Mouse (Mus musculus) urinary bladder, postnatal 25 days (tissue): ENCODE measurements around the gene Polr2h.
A peak's percentile ranks its signal among the peaks of the same experiment; 100 is the strongest.
"Not testable (repeated sequence)": the region's sequence is repeated elsewhere in the genome, so short reads cannot be mapped to it uniquely, and the experiment has no call there.

Source experiments
- DNase-seq: peaks from one replicate; pipeline ENCODE4 v3.0.0; 2022; ENCODE audit warnings: low spot score

Gene Polr2h

DNA sequence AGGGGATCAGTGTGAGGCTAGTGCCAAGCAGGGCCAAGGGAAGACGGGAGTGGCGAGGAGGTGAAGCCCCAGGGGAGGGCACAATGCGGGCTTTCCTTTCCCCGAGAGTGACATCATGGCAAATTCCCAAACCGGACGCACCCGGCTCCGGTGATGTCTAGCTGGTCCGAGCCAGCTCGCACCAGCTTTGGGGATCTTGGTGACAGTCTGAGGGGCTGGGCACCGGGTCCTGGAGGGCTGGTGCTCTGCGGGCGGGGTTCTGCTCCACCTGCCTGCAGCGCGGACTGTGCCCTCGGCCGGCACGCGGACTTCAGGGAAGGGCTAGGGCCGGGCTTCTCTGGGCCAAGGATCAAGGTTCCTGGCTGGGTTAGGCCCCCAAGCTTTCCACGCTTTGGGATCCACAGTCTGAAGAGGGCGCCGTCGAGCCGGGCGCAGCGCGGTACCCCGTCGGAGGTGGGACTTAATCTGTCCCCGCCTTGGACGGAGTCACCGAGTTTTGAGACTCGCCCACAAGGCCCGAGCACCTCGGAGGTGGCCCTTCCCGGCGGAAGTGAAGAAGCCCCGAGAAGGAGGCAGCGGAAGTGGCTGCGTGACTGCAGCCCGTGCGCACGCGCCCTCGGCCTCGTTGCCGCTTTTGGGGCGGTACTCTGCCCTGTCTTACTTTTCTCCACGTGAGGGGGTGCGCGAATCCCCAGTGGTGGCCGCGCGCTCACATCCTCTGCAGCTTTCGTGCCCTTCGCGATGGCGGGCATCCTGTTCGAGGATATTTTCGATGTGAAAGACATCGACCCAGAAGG is at the start of gene Polr2h, which contains the start of gene Clcn2:
Gene Polr2h, plus strand, starts transcription at position 485 of the 797 bp plus-strand sequence.
Gene Clcn2, minus strand, starts transcription at position 566 of the 797 bp plus-strand sequence.
- DNase-seq = peak; percentile 96

DNA sequence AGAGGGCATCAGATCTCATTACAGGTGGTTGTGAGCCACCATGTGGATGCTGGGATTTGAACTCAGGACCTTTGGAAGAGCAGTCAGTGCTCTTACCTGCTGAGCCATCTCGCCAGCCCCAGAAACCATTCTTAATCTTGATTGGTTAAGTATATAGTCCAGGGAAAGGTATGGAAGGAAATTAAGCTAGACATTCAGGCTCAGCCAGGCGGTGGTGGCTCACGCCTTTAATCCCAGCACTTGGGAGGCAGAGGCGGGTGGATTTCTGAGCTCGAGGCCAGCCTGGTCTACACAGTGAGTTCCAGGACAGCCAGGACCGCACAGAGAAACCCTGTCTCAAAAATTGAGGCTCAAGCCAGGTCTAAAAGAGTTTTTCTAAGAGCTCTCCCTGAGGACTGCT is 49.5 kb upstream of the Polr2h start, which contains the start of gene Eif4g1:
Gene Eif4g1, plus strand, starts transcription at position 301 of the 400 bp plus-strand sequence.
- DNase-seq = not testable (repeated sequence)

DNA sequence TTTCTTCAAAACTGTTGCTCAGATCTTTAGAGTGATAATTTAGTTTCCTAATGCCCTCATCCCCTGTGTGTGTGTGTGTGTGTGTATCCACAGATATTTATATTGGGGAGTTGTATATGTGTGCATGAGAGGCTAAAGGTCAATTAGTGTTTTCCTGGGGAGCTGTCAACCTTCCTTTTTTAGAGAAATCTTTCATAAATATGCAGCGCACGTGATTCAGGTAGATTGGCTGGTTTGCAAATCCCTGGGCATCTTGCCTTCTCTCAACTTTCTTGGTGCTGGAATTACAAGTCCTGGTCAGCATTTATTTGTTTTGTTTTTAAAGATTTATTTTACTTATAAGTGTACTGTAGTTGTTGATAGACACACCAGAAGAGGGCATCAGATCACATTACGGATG is 47.2 kb upstream of the Polr2h start:
- no peak for DNase-seq

DNA sequence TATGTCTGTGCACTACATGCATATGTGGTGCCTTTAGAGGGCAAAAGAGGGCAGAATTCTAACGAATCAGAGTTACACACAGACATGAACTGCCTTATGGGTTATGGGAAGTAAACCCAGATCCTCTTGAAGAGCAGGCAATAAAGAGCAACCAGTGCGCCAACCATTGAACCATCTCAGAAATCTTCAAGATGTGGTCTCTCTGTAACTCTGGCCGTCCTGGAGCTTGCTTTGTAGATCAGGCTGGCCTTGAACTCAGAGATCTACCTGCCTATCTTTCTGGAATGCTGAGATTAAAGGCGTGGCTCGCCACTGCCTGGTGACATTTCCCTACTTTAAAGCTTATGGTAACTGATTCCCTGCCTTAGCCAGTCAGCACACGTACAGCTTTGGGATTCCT is 45.6 kb upstream of the Polr2h start:
- DNase-seq = no peak

DNA sequence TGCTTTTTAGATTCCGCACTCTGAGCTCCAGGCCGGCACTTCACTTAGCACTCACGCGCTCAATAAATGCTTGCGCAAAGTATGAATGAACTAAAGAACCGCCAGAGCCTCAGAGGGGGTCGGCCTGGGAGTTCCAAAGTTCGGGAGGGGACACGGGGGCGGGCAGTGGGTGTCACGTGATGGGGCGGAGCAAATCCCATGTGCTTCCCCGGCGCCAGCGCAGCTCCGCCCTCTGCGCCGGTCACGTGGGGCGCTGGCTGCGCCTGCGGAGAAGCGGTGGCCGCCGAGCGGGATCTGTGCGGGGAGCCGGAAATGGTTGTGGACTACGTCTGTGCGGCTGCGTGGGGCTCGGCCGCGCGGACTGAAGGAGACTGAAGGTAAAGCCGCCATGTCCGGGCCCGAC is 45.0 kb upstream of the Polr2h start:
- peak; percentile 95 for DNase-seq

DNA sequence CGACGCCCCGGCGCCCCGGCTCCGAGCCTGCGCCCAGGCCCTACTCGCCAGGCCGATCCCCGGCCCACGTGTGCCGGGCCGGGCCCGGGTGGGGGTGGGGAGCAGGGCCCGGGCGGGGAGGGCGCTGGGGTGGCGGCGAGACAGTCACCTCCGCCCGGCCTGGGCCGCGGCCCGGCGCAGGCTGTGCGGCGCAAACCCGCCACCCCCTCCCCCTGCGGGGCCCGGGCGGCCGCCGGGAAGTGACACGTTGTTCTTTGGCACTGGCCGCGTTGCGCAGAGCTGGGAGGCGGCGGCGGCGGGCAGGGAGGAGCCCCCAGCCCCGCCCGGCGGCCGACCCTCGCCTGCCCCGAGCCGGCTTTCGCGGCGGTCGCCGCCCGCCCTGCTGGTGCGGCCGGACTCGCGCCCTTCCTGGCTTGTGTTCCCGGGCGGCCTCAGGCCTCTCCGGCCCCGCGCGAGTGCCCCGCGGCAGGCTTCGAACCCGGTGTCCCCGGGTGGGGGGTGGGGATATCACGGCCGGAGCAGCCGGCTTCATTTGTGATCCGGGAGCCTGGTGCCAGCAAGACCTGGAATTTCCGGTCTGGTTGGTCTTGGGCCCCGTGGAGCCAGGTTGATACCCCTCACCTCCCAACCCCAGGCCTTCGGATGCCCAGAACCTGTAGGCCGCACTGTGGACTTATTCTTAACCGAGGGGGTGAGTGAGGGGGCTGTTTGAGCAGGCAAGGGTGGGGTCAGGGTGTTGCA is 44.3 kb upstream of the Polr2h start:
- DNase-seq = peak; percentile 62

DNA sequence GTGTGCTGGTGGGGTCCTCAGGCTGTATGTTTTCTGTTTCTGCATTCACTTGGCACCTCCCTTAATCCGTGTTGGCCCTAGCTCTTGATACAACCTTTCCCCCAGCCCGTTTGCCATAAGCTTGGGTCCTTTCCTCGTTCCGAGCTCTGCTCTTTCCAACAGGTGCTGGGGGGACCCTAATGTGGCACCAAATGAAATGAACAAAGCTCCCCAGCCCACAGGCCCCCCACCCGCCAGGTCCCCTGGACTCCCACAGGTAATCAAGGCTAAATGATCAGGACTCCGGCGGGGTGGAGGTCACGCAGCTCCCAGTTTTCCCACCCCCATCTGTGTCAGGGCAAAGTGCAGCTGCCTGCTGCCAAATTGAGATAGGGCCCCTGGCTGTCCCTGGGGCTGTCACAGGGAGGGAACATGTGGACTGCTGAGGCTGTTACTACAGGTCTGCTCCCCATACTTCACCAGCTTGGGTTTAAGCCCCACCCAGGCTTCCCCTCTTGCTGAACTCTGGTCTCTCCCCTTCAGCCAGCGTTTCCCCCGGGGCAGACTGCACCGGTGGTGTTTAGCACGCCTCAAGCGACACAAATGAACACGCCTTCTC is 43.7 kb upstream of the Polr2h start:
- DNase-seq = no peak

DNA sequence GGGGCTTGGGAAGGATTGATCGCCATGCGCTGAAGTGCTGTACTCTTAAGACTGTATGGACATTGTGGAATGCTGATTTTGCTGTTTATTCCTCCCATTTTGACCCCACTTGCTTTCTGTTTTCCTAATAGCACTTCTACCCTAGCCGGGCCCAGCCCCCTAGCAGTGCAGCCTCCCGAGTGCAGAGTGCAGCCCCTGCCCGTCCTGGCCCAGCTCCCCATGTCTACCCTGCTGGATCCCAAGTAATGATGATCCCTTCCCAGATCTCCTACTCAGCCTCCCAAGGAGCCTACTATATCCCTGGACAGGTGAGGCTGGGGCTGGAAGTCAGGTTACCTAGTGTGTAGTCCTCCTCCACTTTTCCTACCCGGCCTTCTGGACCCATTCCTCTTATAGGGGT is 42.3 kb upstream of the Polr2h start:
- no peak for DNase-seq

DNA sequence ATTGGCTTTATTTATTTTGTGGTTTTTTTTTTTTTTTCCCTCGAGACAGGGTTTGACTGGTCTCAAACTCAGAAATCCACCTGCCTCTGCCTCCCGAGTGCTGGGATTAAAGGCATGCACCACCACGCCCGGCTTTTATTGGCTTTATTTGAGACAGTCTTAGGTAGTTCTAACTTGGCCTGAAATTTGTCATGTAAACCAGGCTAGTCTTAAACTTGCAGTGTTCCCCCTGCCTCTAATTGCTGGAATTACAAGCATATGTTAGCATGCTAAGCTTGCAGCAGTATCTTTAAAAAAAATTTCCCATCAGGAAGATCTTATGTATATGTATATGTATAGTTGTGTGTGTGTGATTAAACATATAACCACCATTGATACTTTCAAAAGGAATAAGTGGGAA is 40.8 kb upstream of the Polr2h start:
- DNase-seq = no peak

DNA sequence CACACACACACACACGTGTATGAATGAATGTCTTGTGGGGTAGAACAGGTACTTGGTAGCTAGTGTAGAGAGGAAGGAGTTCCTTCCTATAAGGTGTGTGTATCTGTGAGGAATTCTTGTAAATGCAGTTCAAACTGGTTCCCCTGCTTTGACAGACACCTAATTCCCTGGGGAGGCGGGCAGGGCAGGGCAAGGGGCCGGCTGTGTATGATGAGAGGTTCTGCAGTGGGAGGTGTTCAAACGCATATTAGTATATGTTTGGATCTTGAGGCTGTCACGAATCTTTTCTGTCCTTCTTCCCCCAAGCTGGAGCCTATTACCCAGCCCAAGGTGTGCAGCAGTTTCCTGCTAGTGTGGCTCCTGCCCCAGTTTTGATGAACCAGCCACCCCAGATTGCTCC is 40.1 kb upstream of the Polr2h start:
- no peak for DNase-seq

DNA sequence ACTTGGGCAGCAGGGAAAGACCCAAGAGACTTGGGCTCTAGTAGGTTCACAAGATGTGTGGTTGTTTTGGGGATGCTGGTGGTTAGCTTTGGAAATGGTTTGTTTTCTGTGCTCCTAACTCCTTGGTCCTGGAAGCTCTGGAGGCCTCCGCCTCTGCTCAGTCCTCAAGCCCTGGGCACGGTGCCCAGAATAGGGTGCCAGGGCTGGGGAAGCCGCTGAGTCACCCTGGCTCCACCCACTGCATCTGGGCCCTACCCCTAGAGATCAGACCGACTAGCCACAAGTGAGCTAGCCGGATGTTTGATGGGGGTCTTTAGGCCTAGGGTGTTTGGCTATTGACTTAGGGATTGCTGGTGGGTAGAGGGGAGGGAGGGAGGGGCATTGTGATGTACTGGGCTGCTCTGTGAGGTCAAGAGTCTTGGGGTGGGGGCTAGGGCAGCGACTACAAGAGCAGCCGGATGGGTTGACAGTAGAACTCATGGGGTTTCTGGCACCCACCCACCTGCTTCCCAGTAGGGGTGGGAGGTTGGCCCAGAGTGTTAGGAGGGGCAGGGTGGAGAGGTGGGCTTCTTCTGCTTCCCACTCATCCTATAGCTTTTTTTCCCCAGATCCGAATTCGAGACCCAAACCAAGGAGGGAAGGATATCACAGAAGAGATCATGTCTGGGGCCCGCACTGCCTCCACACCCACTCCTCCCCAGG is 39.3 kb upstream of the Polr2h start:
- peak; percentile 88 for DNase-seq

DNA sequence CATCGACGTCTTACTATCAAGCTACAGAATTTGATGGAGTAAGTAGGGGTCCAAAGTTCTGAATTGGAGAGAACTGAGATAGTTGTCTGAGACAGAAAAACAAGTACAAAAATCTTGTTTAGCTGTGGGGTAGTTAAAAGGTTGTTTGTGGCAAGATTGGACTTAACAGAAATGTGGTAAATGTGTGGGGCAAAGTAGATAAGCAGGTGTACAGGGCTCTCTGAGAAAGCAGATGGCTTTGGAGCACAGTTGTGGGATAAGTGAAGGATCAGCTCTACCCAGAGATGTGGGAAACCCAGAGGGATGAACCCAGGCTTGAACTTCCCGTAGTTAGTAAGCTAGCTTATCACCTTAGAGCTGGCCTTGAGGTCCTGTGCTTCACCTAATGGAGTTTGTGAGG is 26.7 kb upstream of the Polr2h start:
- no peak for DNase-seq

DNA sequence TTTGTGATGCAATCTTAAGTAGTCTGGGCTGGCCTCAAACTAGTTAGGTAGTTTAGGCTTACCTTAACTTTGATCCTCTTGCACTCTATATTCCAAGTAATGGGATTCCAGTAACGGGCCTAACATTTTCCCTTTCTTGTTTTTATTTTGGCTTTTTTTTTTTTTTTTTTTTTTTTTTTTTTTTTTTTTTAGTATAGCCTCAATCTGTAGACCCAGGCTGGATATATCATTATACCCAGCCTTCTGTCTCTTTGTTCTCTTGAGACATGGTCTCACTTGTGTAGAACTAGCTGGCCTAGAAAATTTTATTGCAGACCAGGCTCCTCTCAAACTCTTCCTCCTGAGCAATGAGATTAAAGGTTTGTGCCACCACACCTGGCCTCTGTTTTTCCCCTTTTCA is 25.8 kb upstream of the Polr2h start:
- DNase-seq = no peak

DNA sequence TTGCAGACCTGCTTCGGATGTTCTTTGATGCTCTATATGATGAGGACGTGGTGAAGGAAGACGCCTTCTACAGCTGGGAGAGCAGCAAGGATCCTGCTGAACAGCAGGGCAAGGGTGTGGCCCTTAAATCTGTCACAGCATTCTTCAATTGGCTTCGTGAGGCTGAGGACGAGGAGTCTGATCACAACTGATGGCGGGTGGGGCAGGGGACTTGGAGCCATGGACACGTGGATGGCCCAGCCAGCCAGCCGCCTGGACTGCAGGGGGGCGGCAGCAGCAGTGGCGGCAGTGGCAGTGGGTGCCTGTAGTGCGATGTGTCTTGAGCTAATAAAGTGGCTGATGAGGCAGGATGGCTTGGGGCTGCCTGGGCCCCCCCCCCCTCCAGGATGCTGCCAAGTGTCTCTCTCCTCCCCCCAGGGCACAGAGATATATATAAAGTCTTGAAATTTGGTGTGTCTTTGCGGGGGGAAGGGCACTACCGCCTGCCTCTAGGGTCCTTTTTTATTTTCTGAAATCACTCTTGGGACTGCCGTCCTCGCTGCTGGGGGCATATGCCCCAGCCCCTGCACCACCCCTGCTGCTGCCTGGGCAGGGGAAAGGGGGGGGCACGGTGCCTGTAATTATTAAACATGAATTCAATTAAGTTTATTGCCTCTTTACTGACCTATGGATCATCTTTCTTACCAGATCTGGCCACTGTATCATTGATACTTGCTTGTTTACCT is 25.1 kb upstream of the Polr2h start:
- DNase-seq = no peak

DNA sequence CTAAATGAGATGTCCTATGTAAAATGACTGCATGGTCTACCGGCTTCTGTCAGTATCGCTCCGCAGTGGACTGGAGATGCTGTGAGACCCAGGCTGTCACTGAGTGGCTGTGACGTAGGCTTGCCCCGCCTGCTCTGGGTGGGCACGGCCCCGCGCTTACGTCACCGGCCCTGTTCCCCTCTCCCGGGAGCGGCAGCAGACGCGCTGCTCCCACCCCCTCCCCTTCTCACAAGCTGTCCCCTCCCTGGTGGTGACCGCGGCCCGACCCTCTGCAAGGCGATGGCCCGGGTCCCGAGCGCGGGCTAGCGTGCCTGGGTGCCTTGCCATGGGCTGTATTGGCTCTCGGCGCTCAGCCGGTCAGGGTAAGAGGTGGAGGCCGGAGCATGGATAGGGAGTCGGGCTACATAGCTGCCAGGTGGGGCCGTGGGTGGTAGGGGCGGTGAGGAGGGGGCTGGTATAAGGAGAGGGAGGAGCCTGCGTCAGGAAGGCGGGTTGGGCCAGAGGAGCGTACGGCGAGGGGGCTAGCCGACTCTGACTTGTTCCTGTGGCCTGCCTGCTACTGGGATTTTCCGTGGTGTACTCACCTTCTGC is 24.3 kb upstream of the Polr2h start, which contains the start of gene Fam131a:
Gene Fam131a, plus strand, starts transcription at position 131 of the 591 bp plus-strand sequence.
- peak; percentile 76 for DNase-seq

DNA sequence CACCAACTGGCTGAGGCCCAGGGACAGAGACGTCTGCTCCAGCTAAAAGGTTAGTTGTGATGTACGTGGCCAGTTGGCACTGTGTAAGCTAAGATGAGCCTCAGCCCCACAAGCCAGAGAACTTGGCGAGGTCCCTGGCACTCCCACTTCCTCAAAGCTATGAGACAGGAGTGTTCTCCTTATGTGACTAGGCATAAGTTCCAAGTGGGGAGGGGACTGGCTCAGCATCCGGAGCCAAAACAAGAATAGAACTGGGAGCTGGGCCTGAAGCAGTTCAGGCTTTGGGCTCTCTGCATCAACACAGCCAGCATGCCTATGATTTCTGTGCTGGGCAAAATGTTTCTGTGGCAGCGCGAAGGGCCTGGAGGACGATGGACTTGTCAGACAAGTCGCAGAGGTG is 22.7 kb upstream of the Polr2h start:
- DNase-seq = no peak

DNA sequence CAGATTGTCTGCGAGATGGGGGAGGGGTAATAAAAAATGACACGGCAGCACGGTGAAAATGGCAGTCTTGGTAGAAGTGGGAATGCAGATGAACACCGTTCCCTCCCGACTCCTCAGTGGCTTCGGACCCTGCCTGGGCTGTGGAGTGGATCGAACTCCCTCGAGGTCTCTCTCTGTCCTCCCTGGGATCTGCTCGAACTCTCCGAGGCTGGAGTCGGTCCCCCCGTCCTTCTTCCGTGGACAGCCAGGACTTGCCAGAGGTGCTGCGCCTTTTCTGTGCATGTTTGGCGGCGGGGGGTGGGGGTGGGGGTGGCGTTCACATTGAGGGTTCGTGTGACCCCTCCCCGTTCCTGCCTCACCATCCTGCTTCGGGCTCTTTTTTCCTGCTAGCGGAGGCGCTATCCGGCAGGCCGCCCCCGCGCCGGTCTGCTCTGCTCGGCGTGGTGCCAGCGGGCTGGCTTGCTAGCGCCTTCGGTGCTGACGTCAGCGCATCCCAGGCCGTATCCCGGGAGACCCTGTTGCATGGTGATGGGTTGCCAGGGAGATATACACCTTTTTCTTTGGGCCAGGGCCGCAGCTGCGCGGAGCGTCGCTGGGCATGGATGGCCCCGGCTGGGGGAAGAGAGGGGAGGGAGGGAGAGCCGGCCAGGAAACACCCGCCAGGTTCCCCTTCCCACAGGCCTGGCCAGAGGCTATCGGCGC is 21.7 kb upstream of the Polr2h start:
- peak; percentile 67 for DNase-seq

DNA sequence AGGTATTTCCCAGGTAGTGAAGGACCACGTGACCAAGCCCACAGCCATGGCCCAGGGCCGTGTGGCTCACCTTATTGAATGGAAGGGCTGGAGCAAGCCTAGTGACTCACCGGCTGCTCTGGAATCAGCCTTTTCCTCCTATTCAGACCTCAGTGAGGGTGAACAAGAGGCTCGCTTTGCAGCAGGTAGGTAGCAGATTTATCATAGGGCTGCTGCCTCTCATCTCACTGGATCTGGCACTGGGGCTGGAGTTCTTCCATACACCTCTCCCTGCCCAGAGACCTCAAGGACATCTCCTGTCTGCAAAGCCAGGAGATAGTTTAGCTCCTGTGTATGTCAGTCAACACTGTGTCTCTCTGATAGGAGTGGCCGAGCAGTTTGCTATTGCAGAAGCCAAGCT is 18.2 kb upstream of the Polr2h start:
- no peak for DNase-seq

DNA sequence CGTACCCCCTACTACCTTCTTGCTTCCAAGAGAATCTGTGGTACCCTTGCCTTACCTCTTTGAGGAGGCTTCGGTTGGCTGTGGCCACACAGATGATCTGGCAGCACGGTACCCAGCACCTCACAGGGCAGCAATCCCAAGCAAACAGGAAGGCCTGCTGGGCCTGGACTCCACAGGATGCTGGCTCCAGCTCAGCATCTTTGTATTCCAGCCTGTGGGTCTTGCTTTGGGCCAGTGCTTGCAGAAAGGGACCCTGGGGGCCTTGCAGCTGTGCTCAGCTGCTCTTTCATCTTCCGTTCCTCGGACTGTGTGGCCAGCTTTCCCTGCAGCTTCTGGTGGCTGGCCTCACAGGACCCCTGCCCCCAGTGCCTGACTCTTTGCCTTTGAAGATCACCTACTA is 17.4 kb upstream of the Polr2h start:
- no peak for DNase-seq

DNA sequence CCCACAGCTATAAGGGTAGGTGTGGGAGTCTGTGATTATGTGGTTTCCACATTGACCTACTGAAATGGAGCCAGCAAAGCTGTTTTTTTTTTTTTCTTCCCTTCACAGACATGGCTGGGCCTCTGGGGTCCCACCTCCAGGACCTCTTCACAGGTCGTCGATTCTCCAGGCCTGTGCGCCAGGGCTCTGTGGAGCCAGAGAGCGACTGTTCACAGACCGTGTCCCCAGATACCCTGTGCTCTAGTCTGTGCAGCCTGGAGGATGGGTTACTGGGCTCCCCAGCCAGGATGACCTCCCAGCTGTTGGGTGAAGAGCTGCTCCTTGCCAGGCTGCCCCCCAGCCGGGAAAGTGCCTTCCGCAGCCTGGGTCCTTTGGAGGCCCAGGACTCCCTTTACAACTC is 16.1 kb upstream of the Polr2h start:
- no peak for DNase-seq
